Mouse (Mus musculus) kidney, adult 2 months (tissue): ENCODE measurements around the gene Itga5. TPM values are rescaled to one million over a fixed set of nuclear protein-coding genes. Genes with fewer than 3 reads are reported as not detected.

Source experiments
- DNase-seq: peaks from one replicate; pipeline ENCODE4 v3.0.0; 2021
- H3K27ac ChIP-seq: fragments of 200-500 bp; 2 replicates; pipeline ENCODE4 v1.5.1; 2012; ENCODE audit warnings: low read depth, low read length, control low read depth, inconsistent platforms; ENCODE audit not compliant: insufficient read depth
- H3K27me3 ChIP-seq: fragments of 200-500 bp; replicated peaks from 2 replicates; pipeline ENCODE4 v1.6.1; 2012; ENCODE audit warnings: mild to moderate bottlenecking, moderate library complexity, low read length, inconsistent platforms; ENCODE audit not compliant: control insufficient read depth, insufficient read depth
- H3K36me3 ChIP-seq: fragments of 200-500 bp; 2 replicates; pipeline ENCODE4 v1.6.1; 2012; ENCODE audit warnings: mild to moderate bottlenecking, moderate library complexity, low read length, inconsistent platforms; ENCODE audit not compliant: control insufficient read depth, insufficient read depth
- H3K4me1 ChIP-seq: fragments of 200-500 bp; 2 replicates; pipeline ENCODE4 v1.6.1; 2011; ENCODE audit warnings: low read length; ENCODE audit not compliant: control insufficient read depth, insufficient read depth
- H3K4me3 ChIP-seq: fragments of 200-500 bp; 2 replicates; pipeline ENCODE4 v1.5.1; 2011; ENCODE audit warnings: mild to moderate bottlenecking, low read depth, low read length, control low read depth; ENCODE audit not compliant: insufficient read depth
- CTCF ChIP-seq: fragments of 200-500 bp; conservative IDR thresholded peaks from 2 replicates; pipeline ENCODE4 v1.5.1; 2011; ENCODE audit warnings: low read depth, mild to moderate bottlenecking, control low read depth, low read length, moderate library complexity, mixed read lengths; ENCODE audit not compliant: insufficient read depth, insufficient read length
- POLR2A ChIP-seq: fragments of 200-500 bp; IDR thresholded peaks from one replicate; pipeline ENCODE4 v1.6.1; 2011; ENCODE audit warnings: low read depth, low read length, control low read depth
- WGBS: fragments of 180-500 bp; shearing (Covaris S2); methylation state at CpG from one replicate; pipeline ENCODE4 v1.1.7; 2018; 5-methylcytosine and 5-hydroxymethylcytosine counted together
- polyA plus RNA-seq: library from polyadenylated mRNA; depleted of rRNA; stranded (reverse); fragments of >200 nt; gene quantifications from 2 replicates; pipeline ENCODE4 v1.2.3, GENCODE M21; 2012

Itga5 gene
- polyA plus RNA-seq, 1 experiment, result 9.7 TPM

DNA sequence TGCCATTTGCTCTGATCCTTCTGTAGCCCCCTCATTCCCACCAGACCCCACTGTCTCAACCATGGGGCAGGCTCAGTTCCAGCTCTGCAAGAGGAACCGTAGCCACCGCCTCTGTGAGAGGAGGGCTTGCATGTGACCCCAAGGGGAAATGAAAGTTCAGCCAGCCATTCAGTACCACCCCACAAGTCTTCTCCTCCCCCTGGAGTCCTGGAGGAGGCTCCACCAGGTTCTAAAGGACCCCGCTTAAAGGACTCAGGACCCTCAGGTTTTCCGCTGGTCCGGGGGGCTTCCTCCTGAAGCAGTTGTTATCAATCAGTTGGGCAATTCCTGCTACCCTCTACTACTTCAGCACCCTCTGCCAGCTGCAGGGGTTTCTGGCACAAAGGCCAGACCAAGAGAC is 32.8 kb downstream of the Itga5 start:
- Histone ChIP-seq H3K27me3 (no peaks in the 10 kb centered on the region), H3K36me3 (no peaks in the 10 kb centered on the region), H3K27ac (no peak overlapping the region), H3K4me3 (no peak overlapping the region), H3K4me1 (no peaks in the 10 kb centered on the region)
- TF ChIP-seq POLR2A (no peak), CTCF (no peak)
- WGBS, result 81% methylated on average over 5 of the region's 5 CpGs
- DNase-seq, result no peak

DNA sequence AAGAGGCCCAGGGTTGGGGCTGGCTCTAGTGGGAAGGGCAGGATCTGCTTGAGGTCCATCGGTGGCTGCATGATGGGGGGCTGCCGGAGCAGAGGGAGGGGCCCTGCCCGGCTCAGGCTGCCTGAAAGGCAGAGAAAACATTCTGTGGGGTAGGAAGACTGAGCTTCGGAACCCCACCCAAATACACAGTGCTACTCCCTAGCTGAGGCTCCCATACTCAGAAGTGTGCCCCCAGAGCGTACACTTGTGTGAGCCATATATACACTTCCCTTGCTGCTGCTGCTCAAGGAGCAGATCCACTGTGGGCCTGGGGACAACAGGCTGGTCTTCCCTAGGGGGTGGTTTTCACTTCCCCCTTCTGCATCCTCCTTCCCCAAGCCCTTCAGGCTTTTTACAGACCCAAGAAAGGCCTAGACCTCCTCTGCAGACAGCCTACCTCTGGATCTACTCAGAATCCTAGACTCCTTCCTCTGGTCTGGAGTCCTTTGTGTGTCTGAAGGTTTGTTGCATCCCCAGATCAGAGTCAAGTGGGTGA is 33.4 kb downstream of the Itga5 start:
- H3K36me3 ChIP-seq, result no peaks in the 10 kb centered on the region
- no peak for DNase-seq
- no peak overlapping the region for H3K27ac ChIP-seq
- H3K27me3 ChIP-seq, result no peaks in the 10 kb centered on the region
- TF ChIP-seq POLR2A (no peak), CTCF (no peak)
- no peaks in the 10 kb centered on the region for H3K4me1 ChIP-seq
- 71% methylated on average over 5 of the region's 5 CpGs for WGBS
- H3K4me3 ChIP-seq, result no peak overlapping the region

DNA sequence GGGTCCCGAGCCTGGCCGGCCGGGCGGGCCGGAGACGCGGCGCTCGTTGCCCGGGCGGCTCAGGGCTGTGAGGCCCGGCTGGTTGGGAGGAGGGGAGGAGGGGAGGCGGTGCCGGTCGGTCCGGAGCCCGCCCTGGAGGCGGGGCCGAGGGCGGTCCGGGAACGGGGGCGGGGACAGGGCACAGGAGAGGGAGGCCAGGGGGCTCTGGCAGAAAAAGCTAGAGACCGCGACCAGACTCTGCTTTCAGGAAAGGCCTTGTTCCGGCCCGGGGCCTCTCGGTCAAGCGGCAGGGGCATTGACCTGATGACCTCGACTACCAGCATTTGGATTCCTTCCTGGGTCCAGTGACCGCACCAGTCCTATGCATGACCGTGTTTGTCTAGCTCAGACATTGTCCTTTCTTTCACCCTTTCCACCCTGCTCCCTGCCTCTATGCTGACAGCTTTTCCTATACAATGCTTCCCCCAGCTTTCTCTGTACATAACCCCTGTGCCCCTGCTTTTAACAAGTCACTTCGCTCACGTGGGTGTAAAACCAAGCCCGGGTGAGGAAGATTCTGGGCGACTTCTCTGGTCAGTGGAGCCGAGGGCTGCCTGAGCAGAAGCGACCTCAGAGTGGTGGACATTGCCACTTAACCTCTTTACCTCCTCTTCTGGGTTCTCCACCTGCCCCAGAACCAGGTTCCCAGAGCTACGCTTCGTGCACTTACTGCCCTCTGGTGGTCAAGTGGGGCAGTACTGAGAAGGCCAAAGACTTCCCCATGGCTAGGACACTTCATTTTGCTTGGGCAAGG is 42.9 kb downstream of the Itga5 start:
- 1% methylated on average over 34 of the region's 40 CpGs for WGBS
- H3K27ac ChIP-seq, result no peak overlapping the region; the same call in 1 of the 2 replicates
- DNase-seq, result peak; percentile 89
- H3K4me1 ChIP-seq, result no peaks in the 10 kb centered on the region
- peak overlapping the region; percentile 48 for H3K4me3 ChIP-seq
- no peaks in the 10 kb centered on the region for H3K36me3 ChIP-seq
- H3K27me3 ChIP-seq, result no peaks in the 10 kb centered on the region
- TF ChIP-seq POLR2A, result no peak
- TF ChIP-seq CTCF, result peak; percentile 95

DNA sequence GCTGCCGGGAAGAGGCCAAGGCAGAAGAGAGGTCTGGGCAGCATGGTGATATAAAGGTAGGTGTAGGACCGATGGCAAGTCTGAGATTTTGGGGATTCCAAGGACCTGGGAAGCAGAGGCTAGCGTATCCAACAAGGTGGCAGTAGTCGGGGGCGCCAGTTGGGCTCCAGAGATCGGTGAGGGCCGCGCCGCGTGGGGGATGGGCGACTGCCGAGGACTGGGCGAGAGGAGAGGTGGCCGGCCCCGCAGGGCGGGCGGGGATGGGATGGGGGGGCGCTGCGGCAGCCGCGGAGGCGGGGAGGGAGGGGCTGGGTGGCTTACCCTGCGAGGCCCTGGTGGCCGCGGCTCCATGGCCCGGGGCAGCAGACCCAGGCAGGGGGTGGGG is 43.5 kb downstream of the Itga5 start:
- WGBS, result 3% methylated on average over 20 of the region's 26 CpGs
- TF ChIP-seq CTCF, result no peak
- no peak for TF ChIP-seq POLR2A
- DNase-seq, result no peak
- Histone ChIP-seq H3K4me3 (peak overlapping the region; percentile 48), H3K27ac (no peak overlapping the region), H3K27me3 (no peaks in the 10 kb centered on the region), H3K4me1 (no peaks in the 10 kb centered on the region), H3K36me3 (no peaks in the 10 kb centered on the region)

DNA sequence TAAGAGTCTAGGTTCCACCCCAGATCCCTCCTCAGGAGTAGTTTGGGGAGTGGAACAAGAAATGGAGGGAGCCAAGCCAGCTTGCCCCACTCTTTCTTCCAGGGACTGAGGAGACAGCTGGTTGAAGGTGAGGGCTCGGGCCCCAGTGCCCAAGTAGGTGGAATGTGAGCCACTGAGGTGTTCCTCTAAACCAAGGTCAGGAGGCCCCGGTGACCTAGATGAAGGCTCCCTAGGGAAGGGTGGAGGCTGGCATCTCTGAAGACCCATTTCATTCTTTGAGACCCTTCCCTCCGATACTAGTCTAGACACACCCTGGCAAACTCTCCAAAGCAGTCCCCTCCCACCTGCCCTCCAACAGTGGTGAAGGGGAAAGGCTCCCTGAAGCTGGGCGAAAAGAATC is 44.2 kb downstream of the Itga5 start:
- no peak for DNase-seq
- Histone ChIP-seq H3K4me3 (no peak overlapping the region), H3K27ac (no peak overlapping the region), H3K27me3 (no peaks in the 10 kb centered on the region), H3K36me3 (no peaks in the 10 kb centered on the region), H3K4me1 (no peaks in the 10 kb centered on the region)
- TF ChIP-seq POLR2A (no peak), CTCF (no peak)
- WGBS, result 76% methylated on average over 4 of the region's 4 CpGs

DNA sequence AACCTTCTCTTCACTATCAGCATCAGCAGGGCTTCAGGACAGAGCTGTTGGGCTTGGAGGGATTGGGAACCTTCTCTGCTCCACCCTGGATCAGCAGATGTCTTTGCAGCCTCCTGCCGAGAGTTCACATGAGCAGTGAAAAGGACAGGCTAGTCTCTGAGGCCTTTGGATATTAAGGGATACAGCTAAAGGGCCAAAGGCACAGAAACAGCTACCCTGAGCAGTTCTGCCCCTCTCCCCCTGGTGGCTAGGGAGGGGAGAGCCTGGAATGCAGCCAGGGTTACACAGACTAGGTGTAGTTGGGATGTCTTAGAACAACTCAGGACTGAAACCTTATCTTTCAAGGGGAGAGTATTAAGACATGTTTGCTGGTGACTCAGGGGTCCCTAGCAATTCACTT is 45.5 kb downstream of the Itga5 start:
- Histone ChIP-seq H3K36me3 (no peaks in the 10 kb centered on the region), H3K27me3 (no peaks in the 10 kb centered on the region), H3K27ac (no peak overlapping the region), H3K4me1 (no peaks in the 10 kb centered on the region), H3K4me3 (no peak overlapping the region)
- peak; percentile 43 for TF ChIP-seq CTCF
- no peak for TF ChIP-seq POLR2A
- DNase-seq, result no peak
- 68% methylated on average over 1 of the region's 1 CpGs for WGBS

DNA sequence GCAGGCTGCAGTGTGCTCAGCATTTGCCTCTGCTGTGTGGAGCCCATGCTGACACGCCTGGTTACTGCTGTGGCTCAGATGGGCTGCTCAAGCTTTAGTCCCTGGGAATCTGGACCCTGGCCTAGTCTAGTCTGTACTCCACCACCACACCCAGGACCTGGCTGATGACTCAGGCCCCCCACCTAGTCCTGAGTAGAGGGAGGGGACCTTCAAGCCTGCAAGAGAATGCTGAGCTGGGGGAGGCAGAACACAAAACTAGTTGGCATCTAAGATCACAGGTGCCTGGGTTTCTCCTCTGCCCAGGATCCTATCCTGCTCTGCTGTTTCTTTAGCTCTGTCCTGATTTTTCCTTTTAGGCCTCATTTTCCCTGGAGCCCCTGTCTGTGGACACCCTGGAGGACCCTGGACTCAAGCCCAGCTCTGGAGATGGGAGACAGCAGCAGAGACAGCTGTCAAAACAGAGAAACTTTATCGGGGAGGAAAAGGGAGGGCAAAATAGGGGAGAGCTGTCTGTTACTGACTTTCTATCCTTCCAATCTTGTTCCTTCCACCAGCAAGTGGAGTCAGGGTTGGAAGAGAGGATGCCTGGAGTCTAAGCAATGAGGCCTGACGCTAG is 48.3 kb downstream of the Itga5 start:
- H3K4me3 ChIP-seq, result no peak overlapping the region
- H3K27ac ChIP-seq, result no peak overlapping the region
- WGBS, result 79% methylated on average over 3 of the region's 3 CpGs
- TF ChIP-seq CTCF, result no peak
- no peak for TF ChIP-seq POLR2A
- peaks cover 2% of the 10 kb centered on the region; the same call in 1 of the 2 replicates for H3K4me1 ChIP-seq
- H3K36me3 ChIP-seq, result no peaks in the 10 kb centered on the region
- H3K27me3 ChIP-seq, result no peaks in the 10 kb centered on the region
- no peak for DNase-seq
